Mouse (Mus musculus) kidney, embryonic 16.5 days (tissue): ENCODE data around the gene Larp4b. TPM values are rescaled to one million over a fixed set of nuclear protein-coding genes. Genes with fewer than 3 reads are reported as not detected.
A peak's percentile ranks its signal among the peaks of the same experiment; 100 is the strongest.

ENCODE experiments used
- ATAC-seq: fragments of 200-750 bp; cut with Nextera tagmentation; 2 replicates; pipeline ENCODE4 v1.8.0; 2017; ENCODE audit warnings: moderate TSS enrichment; ENCODE audit not compliant: low FRiP score, low TSS enrichment
- H3K27ac ChIP-seq: fragments of 300-500 bp; sonication (generic); 2 replicates; pipeline ENCODE4 v1.5.1; 2014; ENCODE audit warnings: low read length
- H3K27me3 ChIP-seq: fragments of 300-500 bp; sonication (generic); 2 replicates; pipeline ENCODE4 v1.6.1; 2014; ENCODE audit warnings: low read length, control low read depth, mixed read lengths; ENCODE audit not compliant: insufficient read depth
- H3K36me3 ChIP-seq: fragments of 300-500 bp; sonication (generic); 2 replicates; pipeline ENCODE4 v1.6.1; 2014; ENCODE audit warnings: low read length, control low read depth, mixed read lengths; ENCODE audit not compliant: insufficient read depth
- H3K4me1 ChIP-seq: fragments of 300-500 bp; sonication (generic); 2 replicates; pipeline ENCODE4 v1.6.1; 2014; ENCODE audit warnings: low read length, control low read depth, mixed read lengths; ENCODE audit not compliant: insufficient read depth
- H3K4me2 ChIP-seq: fragments of 300-500 bp; sonication (generic); replicated peaks from 2 replicates; pipeline ENCODE4 v1.6.1; 2014; ENCODE audit warnings: low read depth, low read length
- H3K4me3 ChIP-seq: fragments of 300-500 bp; sonication (generic); 2 replicates; pipeline ENCODE4 v1.5.1; 2014; ENCODE audit warnings: mild to moderate bottlenecking, low read length
- H3K9ac ChIP-seq: fragments of 300-500 bp; sonication (generic); replicated peaks from 2 replicates; pipeline ENCODE4 v1.6.1; 2014; ENCODE audit warnings: low read length
- H3K9me3 ChIP-seq: fragments of 300-500 bp; sonication (generic); 2 replicates; pipeline ENCODE4 v1.6.1; 2016; ENCODE audit warnings: low read length, control low read depth
- WGBS: fragments of 180-500 bp; shearing (Covaris S2); extraction: QIAGEN DNeasy Blood & Tissue Kit; methylation state at CpG from one replicate; pipeline ENCODE4 v1.1.7; 2014; 5-methylcytosine and 5-hydroxymethylcytosine counted together
- polyA plus RNA-seq: library from polyadenylated mRNA; unstranded; fragments of >200 nt; fragmentation: Nextera tagmentation; extraction: Ambion mirVana; gene quantifications from 2 replicates; pipeline ENCODE4 v1.2.1, GENCODE M21; 2015

The Larp4b gene
- polyA plus RNA-seq, 1 experiment from 2014 or later: 32.3 TPM

GRCm38 (mm10) chr13:9169616-9170015 is 75.9 kb downstream of the Larp4b start:
- H3K9me3 ChIP-seq: no peaks in the 10 kb centered on the region
- no peaks in the 10 kb centered on the region for H3K4me1 ChIP-seq
- H3K27ac ChIP-seq: no peak overlapping the region

DNA sequence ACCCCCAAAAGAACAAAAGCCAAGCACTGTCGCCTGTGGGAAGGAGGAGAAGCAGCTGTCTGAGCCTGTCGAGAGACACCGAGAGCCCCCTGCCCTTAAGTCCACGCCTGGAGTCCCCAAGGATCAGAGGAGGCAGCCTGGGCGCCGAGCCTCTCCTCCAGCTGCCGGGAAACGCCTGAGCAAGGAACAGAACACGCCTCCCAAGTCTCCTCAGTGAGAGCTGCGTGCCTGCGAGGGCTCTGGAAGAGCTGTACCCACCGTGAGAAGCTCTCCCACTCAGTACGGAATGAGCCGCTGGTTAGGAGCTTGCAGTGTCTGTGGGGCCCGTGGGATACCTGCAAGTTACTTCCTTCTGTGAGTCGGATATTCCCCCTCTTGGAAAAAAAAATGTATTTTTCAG is 77.0 kb downstream of the Larp4b start:
- Histone ChIP-seq H3K9me3 (no peaks in the 10 kb centered on the region), H3K4me2 (no peak overlapping the region), H3K9ac (no peak overlapping the region), H3K36me3 (peaks cover 71% of the 10 kb centered on the region), H3K27ac (no peak overlapping the region), H3K27me3 (no peaks in the 10 kb centered on the region), H3K4me3 (no peak overlapping the region), H3K4me1 (no peaks in the 10 kb centered on the region)
- 81% methylated on average over 16 of the region's 16 CpGs for WGBS
- no peak for ATAC-seq

More at GRCm38 (mm10) chr13:9169616-9170015, 75.9 kb downstream of the Larp4b start:
- Histone ChIP-seq H3K4me2 (no peak overlapping the region), H3K27me3 (no peaks in the 10 kb centered on the region), H3K9ac (no peak overlapping the region), H3K36me3 (peaks cover 73% of the 10 kb centered on the region), H3K4me3 (no peak overlapping the region)
- no peak for ATAC-seq
- 66% methylated on average over 6 of the region's 6 CpGs for WGBS

DNA sequence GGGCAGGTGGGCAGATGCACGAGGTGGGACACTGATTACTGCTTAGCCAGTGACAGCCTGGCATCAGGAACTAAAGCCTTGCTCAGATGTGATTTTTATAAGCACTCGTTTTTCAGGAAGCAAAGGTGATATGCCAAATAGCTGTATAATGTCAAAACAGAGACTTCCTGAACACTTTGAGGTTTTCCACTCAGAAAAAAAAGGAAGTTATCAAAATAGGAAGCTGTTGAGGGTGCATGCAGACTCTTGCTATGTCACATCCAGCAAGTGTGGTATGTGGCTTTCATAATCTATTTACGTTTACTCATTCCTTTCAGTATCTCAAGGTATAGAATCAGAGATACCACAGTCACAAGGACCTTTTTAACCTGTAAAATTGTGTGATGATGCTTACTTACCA is 79.7 kb downstream of the Larp4b start:
- H3K9ac ChIP-seq: no peak overlapping the region
- H3K4me1 ChIP-seq: no peaks in the 10 kb centered on the region
- no peak overlapping the region for H3K4me2 ChIP-seq
- no peak overlapping the region for H3K4me3 ChIP-seq
- H3K27ac ChIP-seq: no peak overlapping the region
- H3K27me3 ChIP-seq: no peaks in the 10 kb centered on the region
- no peak for ATAC-seq
- 81% methylated on average over 3 of the region's 3 CpGs for WGBS
- peaks cover 52% of the 10 kb centered on the region for H3K36me3 ChIP-seq
- H3K9me3 ChIP-seq: no peaks in the 10 kb centered on the region

- peaks cover 8% of the 10 kb centered on the region; the same call in 1 of the 2 replicates for H3K4me1 ChIP-seq
- no peak overlapping the region for H3K4me2 ChIP-seq
- no peaks in the 10 kb centered on the region for H3K9me3 ChIP-seq
- no peak overlapping the region for H3K27ac ChIP-seq
- no peak for ATAC-seq
- no peak overlapping the region for H3K4me3 ChIP-seq
- H3K36me3 ChIP-seq: peaks cover 38% of the 10 kb centered on the region
- H3K27me3 ChIP-seq: no peaks in the 10 kb centered on the region
- no peak overlapping the region for H3K9ac ChIP-seq
- 90% methylated on average over 5 of the region's 5 CpGs for WGBS
Measured at GRCm38 (mm10) chr13:9175171-9175570, 81.5 kb downstream of the Larp4b start.

- Histone ChIP-seq H3K9ac (no peak overlapping the region), H3K4me3 (no peak overlapping the region), H3K36me3 (peaks cover 17% of the 10 kb centered on the region; the same call in 1 of the 2 replicates), H3K9me3 (no peaks in the 10 kb centered on the region), H3K27ac (no peak overlapping the region), H3K4me1 (peaks cover 14% of the 10 kb centered on the region; the same call in 1 of the 2 replicates), H3K27me3 (no peaks in the 10 kb centered on the region), H3K4me2 (no peak overlapping the region)
- 94% methylated on average over 4 of the region's 4 CpGs for WGBS
- ATAC-seq: no peak
Measured at GRCm38 (mm10) chr13:9178270-9178669, 84.6 kb downstream of the Larp4b start.

DNA sequence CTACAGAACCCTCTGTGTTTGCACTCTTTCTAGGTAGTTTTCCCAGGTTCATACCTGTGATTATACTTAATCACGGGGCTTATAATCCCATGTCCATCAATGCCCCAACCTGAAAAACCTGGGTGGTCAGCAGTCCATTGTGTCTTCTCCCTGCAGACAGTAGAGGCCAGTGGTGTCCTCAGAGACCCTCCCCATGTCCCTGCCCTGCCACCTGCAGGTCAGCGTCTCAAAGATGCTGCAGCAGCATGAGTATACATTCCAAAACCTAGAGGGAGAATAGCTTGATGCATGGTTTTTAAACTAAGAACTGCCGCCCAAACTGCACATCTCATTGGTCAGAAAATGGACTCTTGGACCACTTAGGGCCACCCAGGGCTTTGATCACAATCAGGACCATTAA is 85.0 kb downstream of the Larp4b start:
- H3K9ac ChIP-seq: no peak overlapping the region
- H3K27me3 ChIP-seq: no peaks in the 10 kb centered on the region
- no peaks in the 10 kb centered on the region for H3K9me3 ChIP-seq
- no peak overlapping the region for H3K4me2 ChIP-seq
- 60% methylated on average over 3 of the region's 3 CpGs for WGBS
- no peak overlapping the region for H3K4me3 ChIP-seq
- no peak for ATAC-seq
- H3K36me3 ChIP-seq: peaks cover 16% of the 10 kb centered on the region; the same call in 1 of the 2 replicates
- no peak overlapping the region for H3K27ac ChIP-seq
- peaks cover 14% of the 10 kb centered on the region; the same call in 1 of the 2 replicates for H3K4me1 ChIP-seq

DNA sequence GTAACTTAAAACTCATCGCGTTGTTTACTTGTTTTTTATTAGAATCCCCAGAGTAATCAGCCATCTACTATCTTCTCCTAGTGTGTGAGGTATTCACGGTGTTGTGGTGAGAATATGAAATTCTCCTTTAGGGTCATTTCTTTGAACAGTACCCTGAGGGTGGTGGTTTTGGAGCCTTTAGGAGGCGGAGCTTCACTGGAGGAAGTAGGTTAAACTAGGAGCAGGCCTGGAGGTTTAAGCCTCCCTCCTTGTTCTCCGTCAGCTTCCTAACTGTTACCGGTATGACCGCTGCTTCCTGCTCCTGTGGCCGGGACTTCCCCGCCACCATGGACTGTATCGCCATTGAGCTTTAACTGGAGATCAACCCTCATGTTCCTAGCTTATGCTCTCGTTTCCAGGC is 86.5 kb downstream of the Larp4b start:
- peak overlapping the region; percentile 45 for H3K4me2 ChIP-seq
- H3K36me3 ChIP-seq: peaks cover 4% of the 10 kb centered on the region; the same call in 1 of the 2 replicates
- H3K27me3 ChIP-seq: no peaks in the 10 kb centered on the region
- 0 out of 2 replicates have a peak, but pooled peaks have one; percentile 16 for ATAC-seq
- peak overlapping the region; percentile 31; the same call in 1 of the 2 replicates for H3K9ac ChIP-seq
- no peaks in the 10 kb centered on the region for H3K9me3 ChIP-seq
- WGBS: 49% methylated on average over 11 of the region's 11 CpGs
- peak overlapping the region; percentile 25 for H3K4me3 ChIP-seq
- H3K4me1 ChIP-seq: peaks cover 18% of the 10 kb centered on the region; the same call in 1 of the 2 replicates
- H3K27ac ChIP-seq: no peak overlapping the region

- Histone ChIP-seq H3K27me3 (no peaks in the 10 kb centered on the region), H3K27ac (no peak overlapping the region), H3K4me1 (peaks cover 23% of the 10 kb centered on the region), H3K4me2 (no peak overlapping the region), H3K4me3 (no peak overlapping the region), H3K36me3 (0 out of 2 replicates have a peak, but pooled peaks cover 2% of the 10 kb centered on the region), H3K9me3 (no peaks in the 10 kb centered on the region), H3K9ac (no peak overlapping the region)
- 34% methylated on average over 6 of the region's 6 CpGs for WGBS
- ATAC-seq: peak; percentile 27; the same call in 1 of the 2 replicates
Measured at GRCm38 (mm10) chr13:9181106-9181505, 87.4 kb downstream of the Larp4b start.

GRCm38 (mm10) chr13:9181666-9182264 is 88.1 kb downstream of the Larp4b start:
- ATAC-seq: peak; percentile 55; the same call in 1 of the 2 replicates
- no peak overlapping the region for H3K9ac ChIP-seq
- H3K27ac ChIP-seq: no peak overlapping the region

DNA sequence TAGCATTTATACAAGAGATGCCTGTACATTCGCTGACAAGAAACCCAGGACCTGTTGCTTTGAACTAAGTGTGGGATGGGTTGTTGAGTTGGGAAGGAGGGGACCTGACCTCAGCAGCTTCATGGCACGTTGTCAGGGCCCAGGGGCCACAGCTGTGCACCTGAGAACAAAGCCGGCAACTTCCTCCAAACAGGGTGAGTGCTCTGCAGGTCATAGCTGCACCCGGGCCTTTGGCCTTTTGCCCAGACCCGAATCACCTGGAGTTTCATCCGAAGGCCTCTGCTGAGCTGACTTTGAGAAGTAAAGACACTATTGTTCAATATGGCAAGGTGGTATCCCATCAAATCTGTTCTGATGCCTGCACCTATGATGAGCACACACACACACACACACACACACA is 90.6 kb downstream of the Larp4b start:
- no peaks in the 10 kb centered on the region for H3K9me3 ChIP-seq
- no peak for ATAC-seq
- no peak overlapping the region for H3K4me3 ChIP-seq
- no peak overlapping the region for H3K9ac ChIP-seq
- peaks cover 39% of the 10 kb centered on the region for H3K4me1 ChIP-seq
- no peak overlapping the region for H3K4me2 ChIP-seq
- no peaks in the 10 kb centered on the region for H3K27me3 ChIP-seq
- no peak overlapping the region for H3K27ac ChIP-seq
- WGBS: 71% methylated on average over 6 of the region's 6 CpGs
- H3K36me3 ChIP-seq: no peaks in the 10 kb centered on the region

More at GRCm38 (mm10) chr13:9181666-9182264, 88.1 kb downstream of the Larp4b start:
- Histone ChIP-seq H3K4me1 (peaks cover 23% of the 10 kb centered on the region), H3K9me3 (no peaks in the 10 kb centered on the region), H3K4me3 (no peak overlapping the region), H3K36me3 (no peaks in the 10 kb centered on the region), H3K4me2 (no peak overlapping the region), H3K27me3 (no peaks in the 10 kb centered on the region)
- WGBS: 12% methylated on average over 11 of the region's 11 CpGs
